Mouse (Mus musculus) ES-E14 (cell line): ENCODE measurements at regions not wholly inside any gene's neighbourhood (a gene's known extent, or its start where the extent isn't known, plus 50 kb on each side); places are given as distances from the start of the nearest gene placed in this dataset.

Experiments used
- DNase-seq: peaks from one replicate; pipeline ENCODE4 v3.0.0-alpha.2; 2013; ENCODE audit warnings: low read depth, low spot score
- H3K27ac ChIP-seq: 2 replicates; pipeline ENCODE4 v1.5.1; 2012; ENCODE audit warnings: low read depth, mild to moderate bottlenecking, low read length, moderate library complexity, mixed read lengths; ENCODE audit not compliant: poor library complexity, insufficient read depth, severe bottlenecking
- H3K36me3 ChIP-seq: 2 replicates; pipeline ENCODE4 v1.6.1; 2012; ENCODE audit warnings: mild to moderate bottlenecking, low read length, moderate library complexity, mixed read lengths; ENCODE audit not compliant: control insufficient read depth, poor library complexity, insufficient read depth, severe bottlenecking
- H3K4me1 ChIP-seq, 2 experiments: fragments of 150-350 bp in 1 of 2; sonication (generic) in 1 of 2; 2 replicates each; pipeline ENCODE4 v1.6.1; 2012; ENCODE audit warnings: low read length in 2 of 2, mild to moderate bottlenecking in 1 of 2, mixed read lengths in 1 of 2; ENCODE audit not compliant: control insufficient read depth in 2 of 2, insufficient read depth in 2 of 2, poor library complexity in 1 of 2
- H3K4me3 ChIP-seq, 2 experiments: fragments of 150-350 bp in 1 of 2; sonication (generic) in 1 of 2; 2 replicates each; pipeline ENCODE4 v1.5.1; 2012; ENCODE audit warnings: low read length in 2 of 2, low read depth in 1 of 2, mild to moderate bottlenecking in 1 of 2, mixed read lengths in 1 of 2; ENCODE audit not compliant: insufficient read depth in 1 of 2, poor library complexity in 1 of 2, severe bottlenecking in 1 of 2
- H3K9ac ChIP-seq: 2 replicates; pipeline ENCODE4 v1.6.1; 2012; ENCODE audit warnings: low read depth, mild to moderate bottlenecking, low read length, mixed read lengths; ENCODE audit not compliant: poor library complexity, insufficient read depth, severe bottlenecking
- H3K9me3 ChIP-seq: fragments of 150-350 bp; sonication (generic); 2 replicates; pipeline ENCODE4 v1.6.1; 2012; ENCODE audit warnings: low read depth, mild to moderate bottlenecking, low read length; ENCODE audit not compliant: control insufficient read depth, insufficient read depth
- CHD2 ChIP-seq: IDR thresholded peaks from 2 replicates; pipeline ENCODE4 v1.6.1; 2014; ENCODE audit warnings: mild to moderate bottlenecking, low read depth, low read length, inconsistent platforms
- HCFC1 ChIP-seq: IDR thresholded peaks from 2 replicates; pipeline ENCODE4 v1.6.1; 2012; ENCODE audit warnings: low read length, inconsistent platforms, borderline replicate concordance; ENCODE audit not compliant: insufficient read depth
- MAFK ChIP-seq: IDR thresholded peaks from 2 replicates; pipeline ENCODE4 v1.6.1; 2014; ENCODE audit warnings: mild to moderate bottlenecking, low read depth, low read length, inconsistent platforms; ENCODE audit not compliant: insufficient read depth
- ZC3H11A ChIP-seq: IDR thresholded peaks from 2 replicates; pipeline ENCODE4 v1.6.1; 2012; ENCODE audit warnings: low read depth, mild to moderate bottlenecking, inconsistent platforms, low read length, borderline replicate concordance
- ZNF384 ChIP-seq: IDR thresholded peaks from 2 replicates; pipeline ENCODE4 v1.6.1; 2012; ENCODE audit warnings: low read depth, low read length, inconsistent platforms
- in situ Hi-C, 2 experiments: fragments of 600-800 bp; cut with MboI; formaldehyde crosslinking; loops; one replicate each; pipeline ENCODE4 v1.15.1; 2025; ENCODE audit warnings: low sequenced_read_pairs in 2 of 2, inconsistent platforms in 1 of 2; ENCODE audit not compliant: unreplicated experiment in 2 of 2

- no peak for DNase-seq
- in situ Hi-C loops: no loop called here
- H3K36me3 ChIP-seq: no peaks in the 10 kb centered on the region
- no peaks in the 10 kb centered on the region for H3K4me1 ChIP-seq
- no peak overlapping the region for H3K9ac ChIP-seq
- no peak overlapping the region for H3K4me3 ChIP-seq
- H3K27ac ChIP-seq: no peak overlapping the region
- H3K9me3 ChIP-seq: no peaks in the 10 kb centered on the region
- TF ChIP-seq HCFC1 (no peak), CHD2 (no peak), ZC3H11A (no peak), MAFK (no peak), ZNF384 (no peak)
Measured at GRCm38 (mm10) chr8:73611583-73611982, 258.2 kb upstream of the Large1 start.

- in situ Hi-C loops: no loop called here
- no peaks in the 10 kb centered on the region for H3K9me3 ChIP-seq
Measured at GRCm38 (mm10) chr8:73570599-73570998, 217.3 kb upstream of the Large1 start.

GRCm38 (mm10) chr8:73569963-73570362 is 216.6 kb upstream of the Large1 start:
- Histone ChIP-seq H3K36me3 (no peaks in the 10 kb centered on the region), H3K9me3 (no peaks in the 10 kb centered on the region), H3K4me1 (no peaks in the 10 kb centered on the region), H3K4me3 (no peak overlapping the region), H3K27ac (no peak overlapping the region), H3K9ac (no peak overlapping the region)
- TF ChIP-seq ZC3H11A (no peak), ZNF384 (no peak), MAFK (no peak), HCFC1 (no peak), CHD2 (no peak)
- in situ Hi-C loops: no loop called here
- DNase-seq: no peak

More at GRCm38 (mm10) chr8:73570599-73570998, 217.3 kb upstream of the Large1 start:
- Histone ChIP-seq H3K9ac (no peak overlapping the region), H3K4me1 (no peaks in the 10 kb centered on the region), H3K4me3 (no peak overlapping the region), H3K36me3 (no peaks in the 10 kb centered on the region), H3K27ac (no peak overlapping the region)
- TF ChIP-seq HCFC1 (no peak), ZNF384 (no peak), ZC3H11A (no peak), MAFK (no peak), CHD2 (no peak)
- no peak for DNase-seq
